Mouse (Mus musculus) ES-E14 (cell line): ENCODE measurements around the gene Slc25a41. TPM values are rescaled to one million over a fixed set of nuclear protein-coding genes. Genes with fewer than 3 reads are reported as not detected.

Experiments
- DNase-seq: peaks from one replicate; pipeline ENCODE4 v3.0.0-alpha.2; 2013; ENCODE audit warnings: low read depth, low spot score
- H3K27ac ChIP-seq: 2 replicates; pipeline ENCODE4 v1.5.1; 2012; ENCODE audit warnings: low read depth, mild to moderate bottlenecking, low read length, moderate library complexity, mixed read lengths; ENCODE audit not compliant: poor library complexity, insufficient read depth, severe bottlenecking
- H3K36me3 ChIP-seq: 2 replicates; pipeline ENCODE4 v1.6.1; 2012; ENCODE audit warnings: mild to moderate bottlenecking, low read length, moderate library complexity, mixed read lengths; ENCODE audit not compliant: control insufficient read depth, poor library complexity, insufficient read depth, severe bottlenecking
- H3K4me1 ChIP-seq, 2 experiments: fragments of 150-350 bp in 1 of 2; sonication (generic) in 1 of 2; 2 replicates each; pipeline ENCODE4 v1.6.1; 2012; ENCODE audit warnings: low read length in 2 of 2, mild to moderate bottlenecking in 1 of 2, mixed read lengths in 1 of 2; ENCODE audit not compliant: control insufficient read depth in 2 of 2, insufficient read depth in 2 of 2, poor library complexity in 1 of 2
- H3K4me3 ChIP-seq, 2 experiments: fragments of 150-350 bp in 1 of 2; sonication (generic) in 1 of 2; 2 replicates each; pipeline ENCODE4 v1.5.1; 2012; ENCODE audit warnings: low read length in 2 of 2, low read depth in 1 of 2, mild to moderate bottlenecking in 1 of 2, mixed read lengths in 1 of 2; ENCODE audit not compliant: insufficient read depth in 1 of 2, poor library complexity in 1 of 2, severe bottlenecking in 1 of 2
- H3K9ac ChIP-seq: 2 replicates; pipeline ENCODE4 v1.6.1; 2012; ENCODE audit warnings: low read depth, mild to moderate bottlenecking, low read length, mixed read lengths; ENCODE audit not compliant: poor library complexity, insufficient read depth, severe bottlenecking
- H3K9me3 ChIP-seq: fragments of 150-350 bp; sonication (generic); 2 replicates; pipeline ENCODE4 v1.6.1; 2012; ENCODE audit warnings: low read depth, mild to moderate bottlenecking, low read length; ENCODE audit not compliant: control insufficient read depth, insufficient read depth
- CHD2 ChIP-seq: IDR thresholded peaks from 2 replicates; pipeline ENCODE4 v1.6.1; 2014; ENCODE audit warnings: mild to moderate bottlenecking, low read depth, low read length, inconsistent platforms
- HCFC1 ChIP-seq: IDR thresholded peaks from 2 replicates; pipeline ENCODE4 v1.6.1; 2012; ENCODE audit warnings: low read length, inconsistent platforms, borderline replicate concordance; ENCODE audit not compliant: insufficient read depth
- MAFK ChIP-seq: IDR thresholded peaks from 2 replicates; pipeline ENCODE4 v1.6.1; 2014; ENCODE audit warnings: mild to moderate bottlenecking, low read depth, low read length, inconsistent platforms; ENCODE audit not compliant: insufficient read depth
- ZC3H11A ChIP-seq: IDR thresholded peaks from 2 replicates; pipeline ENCODE4 v1.6.1; 2012; ENCODE audit warnings: low read depth, mild to moderate bottlenecking, inconsistent platforms, low read length, borderline replicate concordance
- ZNF384 ChIP-seq: IDR thresholded peaks from 2 replicates; pipeline ENCODE4 v1.6.1; 2012; ENCODE audit warnings: low read depth, low read length, inconsistent platforms
- in situ Hi-C, 2 experiments: fragments of 600-800 bp; cut with MboI; formaldehyde crosslinking; loops; one replicate each; pipeline ENCODE4 v1.15.1; 2025; ENCODE audit warnings: low sequenced_read_pairs in 2 of 2, inconsistent platforms in 1 of 2; ENCODE audit not compliant: unreplicated experiment in 2 of 2
- total RNA-seq: library from RNA; depleted of rRNA; stranded (reverse); fragments of 300-350 nt; gene quantifications from 2 replicates; pipeline ENCODE4 v1.2.3, GENCODE M21; 2012

Slc25a41 gene
- total RNA-seq, 1 experiment, result 0.40 TPM

DNA sequence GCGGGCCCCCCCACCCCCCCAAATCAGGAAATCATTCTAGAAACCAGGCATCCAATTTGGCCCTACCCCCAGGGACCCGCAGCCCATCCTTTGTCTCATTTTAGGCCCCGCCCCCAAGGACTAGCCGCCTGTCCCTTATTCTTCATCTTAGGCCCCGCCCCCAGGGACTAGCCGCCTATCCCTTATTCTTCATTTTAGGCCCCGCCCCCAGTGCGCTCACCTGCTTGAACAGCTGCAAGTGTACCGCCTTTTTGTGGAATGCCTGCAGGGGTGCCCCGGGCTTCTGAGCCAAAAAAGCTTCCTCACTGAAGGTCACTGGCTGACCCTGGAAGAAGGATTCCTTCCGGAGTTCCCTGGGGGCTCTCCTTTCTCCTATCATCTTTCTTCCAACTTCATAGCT is 29.2 kb upstream of the Slc25a41 start:
- no peak overlapping the region for H3K27ac ChIP-seq
- DNase-seq, result peak; percentile 100
- peaks cover 2% of the 10 kb centered on the region; the same call in 1 of the 2 replicates for H3K36me3 ChIP-seq
- H3K4me3 ChIP-seq, result no peak overlapping the region
- in situ Hi-C loops, result no loop called here
- H3K4me1 ChIP-seq, result peaks cover 2 to 16% of the 10 kb centered on the region in 2 experiments; a peak in 2 of 4 replicates
- H3K9me3 ChIP-seq, result no peaks in the 10 kb centered on the region
- H3K9ac ChIP-seq, result no peak overlapping the region
- TF ChIP-seq ZC3H11A, result no peak
- TF ChIP-seq ZNF384, result no peak
- no peak for TF ChIP-seq CHD2
- no peak for TF ChIP-seq HCFC1
- TF ChIP-seq MAFK, result no peak

GRCm38 (mm10) chr17:57070272-57070671 is 28.8 kb upstream of the Slc25a41 start:
- H3K27ac ChIP-seq, result no peak overlapping the region
- peak overlapping the region; percentile 13 to 46; a peak in 3 of 4 replicates for H3K4me3 ChIP-seq

GRCm38 (mm10) chr17:57066908-57067307 is 25.5 kb upstream of the Slc25a41 start:
- peaks cover 8% of the 10 kb centered on the region; the same call in 1 of the 2 replicates for H3K36me3 ChIP-seq
- no peak for DNase-seq
- in situ Hi-C loops, result no loop called here
- no peak overlapping the region for H3K27ac ChIP-seq
- peaks cover 2 to 15% of the 10 kb centered on the region in 2 experiments; a peak in 2 of 4 replicates for H3K4me1 ChIP-seq
- H3K9me3 ChIP-seq, result no peaks in the 10 kb centered on the region
- no peak overlapping the region for H3K4me3 ChIP-seq
- no peak overlapping the region for H3K9ac ChIP-seq
- TF ChIP-seq ZNF384 (no peak), CHD2 (no peak), HCFC1 (no peak), MAFK (no peak), ZC3H11A (no peak)

More at GRCm38 (mm10) chr17:57070272-57070671, 28.8 kb upstream of the Slc25a41 start:
- H3K9me3 ChIP-seq, result no peaks in the 10 kb centered on the region
- TF ChIP-seq HCFC1 (no peak), MAFK (no peak), ZC3H11A (no peak), ZNF384 (no peak), CHD2 (no peak)
- DNase-seq, result no peak
- in situ Hi-C loops, result no loop called here
- H3K36me3 ChIP-seq, result peaks cover 5% of the 10 kb centered on the region; the same call in 1 of the 2 replicates
- peaks cover 2 to 16% of the 10 kb centered on the region in 2 experiments; a peak in 2 of 4 replicates for H3K4me1 ChIP-seq
- peak overlapping the region; percentile 51; the same call in 1 of the 2 replicates for H3K9ac ChIP-seq

DNA sequence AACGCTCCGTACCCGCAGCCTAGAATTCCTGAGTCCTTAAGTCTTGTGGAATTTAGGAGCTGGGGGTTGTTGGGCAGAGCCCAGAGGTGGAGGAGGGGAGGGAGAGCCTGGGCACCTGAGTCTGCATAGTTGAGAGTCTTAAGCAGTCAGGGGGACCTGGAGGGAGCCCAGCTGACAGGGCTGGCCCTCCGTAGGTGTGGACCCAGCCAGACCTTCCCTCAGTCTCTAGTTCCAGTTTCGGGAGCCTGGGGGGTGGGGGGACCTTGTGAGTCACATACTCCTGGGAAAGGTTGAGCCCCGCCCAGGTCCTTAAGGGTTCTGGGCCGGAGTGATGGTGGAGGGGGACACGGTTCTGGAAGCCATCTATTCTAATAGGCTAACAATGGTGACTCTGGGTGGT is 21.6 kb upstream of the Slc25a41 start:
- Histone ChIP-seq H3K4me1 (peaks cover 0 to 22% of the 10 kb centered on the region in 2 experiments; a peak in 2 of 4 replicates), H3K27ac (no peak overlapping the region), H3K4me3 (peak overlapping the region; percentile 69 to 78), H3K9me3 (no peaks in the 10 kb centered on the region), H3K36me3 (peaks cover 8% of the 10 kb centered on the region; the same call in 1 of the 2 replicates), H3K9ac (no peak overlapping the region)
- no peak for TF ChIP-seq HCFC1
- no peak for TF ChIP-seq CHD2
- TF ChIP-seq ZC3H11A, result no peak
- TF ChIP-seq ZNF384, result no peak
- TF ChIP-seq MAFK, result no peak
- in situ Hi-C loops, result no loop called here
- DNase-seq, result no peak

DNA sequence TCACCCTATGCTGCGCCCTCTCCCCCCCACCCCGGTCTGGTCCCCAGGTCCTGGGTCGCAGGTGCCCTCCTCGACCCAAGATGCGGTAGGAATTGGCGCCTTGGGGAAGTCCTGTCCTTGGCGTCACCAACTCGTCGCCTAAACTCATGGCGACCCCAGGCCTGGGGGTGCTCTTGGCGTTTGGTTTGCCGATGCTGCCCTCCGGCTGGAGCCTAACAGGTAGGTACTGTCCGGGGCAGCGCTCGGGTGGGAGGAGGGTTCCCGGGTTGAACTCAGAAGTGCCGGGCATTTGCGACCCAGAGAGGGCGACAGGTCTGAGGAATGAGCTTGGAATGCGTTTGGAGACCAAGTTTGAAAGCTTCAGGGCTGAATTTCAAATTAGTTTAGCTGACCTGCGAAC is 21.1 kb upstream of the Slc25a41 start:
- peak overlapping the region; percentile 10; the same call in 1 of the 2 replicates for H3K27ac ChIP-seq
- H3K4me3 ChIP-seq, result peak overlapping the region; percentile 69 to 78
- in situ Hi-C loops, result no loop called here
- H3K9ac ChIP-seq, result peak overlapping the region; percentile 74
- no peaks in the 10 kb centered on the region for H3K9me3 ChIP-seq
- DNase-seq, result no peak
- TF ChIP-seq ZNF384, result peak; percentile 82; the same call in 1 of the 2 replicates
- TF ChIP-seq MAFK, result no peak
- no peak for TF ChIP-seq CHD2
- TF ChIP-seq HCFC1, result no peak
- no peak for TF ChIP-seq ZC3H11A
- H3K36me3 ChIP-seq, result peaks cover 8% of the 10 kb centered on the region; the same call in 1 of the 2 replicates
- peaks cover 0 to 23% of the 10 kb centered on the region in 2 experiments; a peak in 2 of 4 replicates for H3K4me1 ChIP-seq
